Mouse (Mus musculus) gastrocnemius, postnatal 36 days (tissue): ENCODE measurements around the gene Psmd11. TPM values are rescaled to one million over a fixed set of nuclear protein-coding genes. Genes with fewer than 3 reads are reported as not detected.

Experiments used
- DNase-seq, 2 experiments: peaks; one replicate each; pipeline ENCODE4 v3.0.0; 2022
- intact Hi-C: fragments of 180-260 bp; cut with DNase I; formaldehyde crosslinking; loops from one replicate; pipeline ENCODE4 v1.15.1; 2025
- total RNA-seq, 2 experiments: library from RNA; stranded (reverse); gene quantifications; 2 replicates each; pipeline ENCODE4 v1.2.3; 2021

Psmd11 gene
- total RNA-seq, 2 experiments from 2014 or later = 125 to 138 TPM

- intact Hi-C loops = loop anchor here (5.0 kb wide), 1 partner anchor 193 kb away; no protein-coding TSS in a partner anchor
- no peak for DNase-seq
These were observed 50.4 kb downstream of the Psmd11 start for GRCm38 (mm10) chr11:80478694-80479412.

DNA sequence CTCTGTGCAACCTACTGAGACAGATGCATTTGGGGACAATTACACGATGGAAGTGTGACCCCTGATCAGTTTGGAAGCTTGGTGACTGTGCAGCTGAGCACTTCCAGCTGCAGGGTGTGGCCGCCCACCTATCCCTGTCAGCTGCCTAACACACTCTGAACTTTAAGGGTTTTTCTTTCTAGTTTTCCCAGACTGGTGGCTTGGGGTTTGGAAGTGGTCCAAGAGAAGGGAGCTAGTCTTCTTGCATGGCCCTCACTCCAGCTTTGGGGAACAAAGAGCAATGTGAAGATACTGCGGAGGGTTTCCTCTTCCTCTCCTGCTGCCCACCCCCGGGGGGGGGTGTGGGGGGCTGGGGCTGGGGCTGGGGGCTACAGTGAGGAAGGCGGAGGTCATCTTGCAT is 51.0 kb downstream of the Psmd11 start:
- no peak for DNase-seq
- intact Hi-C loops = loop anchor here (5.0 kb wide), 1 partner anchor 193 kb away; no protein-coding TSS in a partner anchor

DNA sequence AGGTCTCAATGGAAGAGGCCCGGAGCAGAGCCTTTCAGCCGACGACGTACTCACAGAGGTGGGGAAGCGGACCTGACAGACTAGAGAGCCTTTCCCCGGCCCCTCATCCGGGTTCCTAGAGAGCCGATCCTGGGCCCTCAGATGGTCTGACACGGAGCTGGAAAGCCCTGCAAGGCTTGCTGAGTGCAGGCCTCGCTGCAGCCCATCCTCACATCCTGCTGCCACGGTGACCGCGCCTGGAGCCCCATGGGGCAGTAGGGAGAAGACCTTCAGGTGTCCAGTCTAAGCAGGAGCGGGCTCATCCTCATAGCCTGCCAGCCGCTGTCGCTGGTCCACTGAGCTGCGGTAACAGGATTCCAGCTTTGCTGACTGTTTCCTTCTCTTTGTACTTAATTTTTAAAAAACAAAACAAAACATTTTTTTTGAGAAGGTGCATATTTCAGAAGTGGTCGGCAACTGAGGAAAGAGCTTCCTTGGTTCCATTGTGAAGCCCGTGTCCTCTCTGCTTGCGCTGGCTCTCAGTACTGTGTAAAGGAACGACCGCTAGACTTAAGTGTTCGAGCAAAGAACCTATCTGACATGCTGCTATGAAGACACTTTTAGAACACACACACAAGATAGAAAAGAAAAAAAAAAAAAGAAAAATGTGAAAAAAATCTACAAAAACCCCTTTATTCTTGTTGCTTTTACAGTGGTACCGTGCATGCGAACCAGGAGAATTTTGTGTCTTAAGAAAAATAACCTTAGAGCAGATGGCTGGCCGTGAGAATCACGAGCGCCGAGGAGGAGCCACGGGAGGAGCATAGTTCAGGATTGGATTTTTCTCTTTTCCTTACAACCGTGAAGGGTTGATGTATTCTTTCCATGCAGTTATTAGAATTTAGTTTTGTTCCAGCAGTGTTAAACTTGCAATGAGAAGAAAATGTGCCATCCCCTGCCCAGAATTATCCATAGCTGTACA is 51.8 kb downstream of the Psmd11 start:
- intact Hi-C loops = loop anchor here (5.0 kb wide), 2 partner anchors 127 to 192 kb away; no protein-coding TSS in a partner anchor
- no peak for DNase-seq

DNA sequence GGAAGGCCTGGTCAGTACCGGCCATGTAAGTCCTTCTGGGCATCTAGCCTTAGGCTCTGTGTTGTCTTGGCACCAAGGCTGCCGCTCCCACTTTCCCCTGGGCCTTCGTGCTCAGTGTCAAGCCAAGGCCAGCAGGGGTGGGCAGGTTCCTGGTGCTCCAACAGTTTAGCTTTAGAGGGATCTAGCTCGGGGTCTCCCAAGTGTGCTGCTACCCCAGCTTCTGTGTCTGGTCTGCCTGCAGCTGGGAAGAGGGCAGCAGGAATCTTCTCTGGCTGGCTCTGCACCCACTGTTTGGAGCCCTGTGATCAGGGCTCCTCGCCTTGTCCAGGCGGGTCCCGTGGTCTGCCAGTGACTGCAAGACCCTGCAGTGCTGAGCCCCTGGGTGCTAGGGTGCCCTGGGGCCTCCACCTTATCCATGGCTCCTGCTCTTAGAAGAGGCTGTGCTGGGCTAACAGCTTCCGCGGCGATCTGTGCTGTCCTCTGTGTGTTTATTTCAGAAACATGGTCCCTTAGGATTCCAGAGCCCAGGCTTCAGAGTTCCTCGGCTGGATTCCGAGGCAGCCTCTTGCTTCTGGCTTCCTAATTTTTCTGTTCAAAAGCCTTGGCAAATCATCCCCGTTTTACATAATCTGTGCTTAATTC is 53.1 kb downstream of the Psmd11 start:
- no peak for DNase-seq
- intact Hi-C loops = loop anchor here (5.0 kb wide), 1 partner anchor 126 kb away; no protein-coding TSS in a partner anchor

DNA sequence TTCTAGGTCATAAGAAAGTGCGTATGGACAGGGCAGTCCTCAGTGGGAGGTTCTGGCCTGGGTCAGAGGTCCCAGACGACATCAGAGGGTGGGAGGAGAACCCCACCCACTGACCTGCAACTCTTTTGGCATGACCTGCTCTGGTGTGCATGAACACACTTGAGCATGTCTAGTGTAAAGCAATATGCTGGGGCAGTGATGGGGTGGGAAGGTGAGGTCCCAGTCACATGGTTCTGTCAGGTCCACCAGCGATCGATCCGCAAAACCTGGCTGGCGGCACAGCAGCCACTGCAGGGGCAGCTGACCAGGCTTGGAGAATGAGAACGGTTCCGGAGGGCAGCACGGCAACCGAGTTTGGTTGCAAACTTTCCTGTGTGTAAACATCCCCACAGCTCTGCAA is 53.9 kb downstream of the Psmd11 start:
- DNase-seq = no peak
- intact Hi-C loops = loop anchor here (5.0 kb wide), 1 partner anchor 125 kb away; no protein-coding TSS in a partner anchor

DNA sequence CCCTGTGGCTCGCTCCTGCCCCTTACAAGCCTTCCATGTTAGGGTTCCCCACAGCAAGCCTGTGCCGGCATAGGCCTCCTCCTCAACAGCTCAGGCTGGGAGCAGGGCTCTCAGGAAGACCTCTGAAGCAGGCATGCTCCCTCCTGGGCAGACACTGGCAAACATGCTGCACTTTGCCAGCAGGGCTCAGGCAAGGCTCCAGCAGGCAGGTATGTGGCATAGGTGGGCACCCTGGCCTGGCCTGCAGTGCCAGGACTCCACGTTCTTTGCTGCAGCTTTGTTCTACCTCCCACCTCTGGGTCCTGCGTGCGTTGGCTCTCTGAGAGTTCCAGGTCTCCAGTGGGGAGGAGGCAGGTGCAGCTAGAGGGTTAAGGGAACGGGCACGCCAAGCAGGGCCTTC is 54.5 kb downstream of the Psmd11 start:
- DNase-seq = no peak
- intact Hi-C loops = loop anchor here (5.0 kb wide), 1 partner anchor 124 kb away; no protein-coding TSS in a partner anchor

GRCm38 (mm10) chr11:80483536-80484067 is 55.2 kb downstream of the Psmd11 start:
- intact Hi-C loops = loop anchor here (5.0 kb wide), 1 partner anchor 124 kb away; no protein-coding TSS in a partner anchor
- no peak for DNase-seq

GRCm38 (mm10) chr11:80484191-80484791 is 55.9 kb downstream of the Psmd11 start:
- intact Hi-C loops = loop anchor here (5.0 kb wide), 1 partner anchor 123 kb away; no protein-coding TSS in a partner anchor
- DNase-seq = no peak

GRCm38 (mm10) chr11:80485120-80485551 is 56.7 kb downstream of the Psmd11 start:
- intact Hi-C loops = no loop called here
- no peak for DNase-seq

- intact Hi-C loops = no loop called here
These were observed 57.3 kb downstream of the Psmd11 start for GRCm38 (mm10) chr11:80485622-80486206.

DNA sequence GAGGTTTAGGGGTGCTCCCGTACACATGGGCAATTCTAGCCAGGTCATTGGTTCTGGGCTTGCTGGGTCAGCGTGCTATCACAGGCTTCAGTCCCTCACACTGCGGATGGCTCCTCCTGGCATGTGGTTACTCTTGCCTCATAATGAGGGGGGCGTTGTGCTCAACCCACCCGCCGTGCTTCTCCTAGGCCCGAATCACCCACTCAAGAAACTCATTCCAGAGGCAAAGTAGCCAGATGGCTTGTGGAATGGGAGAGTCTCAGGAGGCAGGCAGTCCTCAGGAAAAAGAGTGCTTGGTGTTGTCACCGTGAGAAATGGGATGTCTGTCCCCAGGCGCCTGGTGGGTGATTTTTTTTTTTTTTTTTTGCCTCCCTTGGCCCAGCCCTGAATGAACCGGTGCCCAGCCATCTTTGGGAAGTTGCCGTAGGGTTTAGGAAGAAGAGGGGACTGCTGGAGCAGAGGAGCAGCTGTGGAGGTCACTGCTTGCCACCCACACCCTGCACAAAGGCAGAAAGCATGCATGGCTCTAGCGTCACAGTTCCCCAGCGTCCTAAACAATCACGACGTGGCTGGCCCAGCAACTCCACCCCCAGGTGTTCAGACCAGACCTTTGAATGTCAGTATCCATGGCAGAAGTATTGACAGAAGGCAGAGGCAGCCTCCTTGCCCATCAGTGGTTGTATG is 59.6 kb downstream of the Psmd11 start:
- DNase-seq = no peak
- intact Hi-C loops = no loop called here

More at GRCm38 (mm10) chr11:80485622-80486206, 57.3 kb downstream of the Psmd11 start:
- no peak for DNase-seq

- no peak for DNase-seq
- intact Hi-C loops = no loop called here
These were observed 60.9 kb downstream of the Psmd11 start for GRCm38 (mm10) chr11:80489172-80489881.

- no peak for DNase-seq
- intact Hi-C loops = no loop called here
These were observed 61.4 kb downstream of the Psmd11 start for GRCm38 (mm10) chr11:80489882-80490196.

DNA sequence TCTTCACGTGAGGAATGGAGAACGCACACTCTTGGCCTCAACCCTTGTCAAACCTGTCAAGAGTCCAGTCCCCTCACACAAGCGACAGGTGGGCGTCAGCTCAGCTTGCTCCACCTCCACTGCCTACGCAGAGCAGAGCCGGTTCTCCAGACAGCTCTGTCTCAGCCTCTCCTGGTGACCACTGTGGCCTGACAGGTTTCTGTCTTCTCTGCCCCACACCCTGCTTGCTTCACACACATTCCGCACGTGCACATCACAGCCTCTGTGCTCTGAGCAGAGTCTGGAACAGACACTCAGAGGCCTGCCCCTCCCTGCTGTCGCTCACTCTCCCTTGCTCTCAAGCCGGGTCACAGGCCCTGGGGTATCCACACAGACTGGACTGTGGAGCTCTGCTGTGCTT is 62.4 kb downstream of the Psmd11 start:
- intact Hi-C loops = no loop called here
- DNase-seq = no peak

DNA sequence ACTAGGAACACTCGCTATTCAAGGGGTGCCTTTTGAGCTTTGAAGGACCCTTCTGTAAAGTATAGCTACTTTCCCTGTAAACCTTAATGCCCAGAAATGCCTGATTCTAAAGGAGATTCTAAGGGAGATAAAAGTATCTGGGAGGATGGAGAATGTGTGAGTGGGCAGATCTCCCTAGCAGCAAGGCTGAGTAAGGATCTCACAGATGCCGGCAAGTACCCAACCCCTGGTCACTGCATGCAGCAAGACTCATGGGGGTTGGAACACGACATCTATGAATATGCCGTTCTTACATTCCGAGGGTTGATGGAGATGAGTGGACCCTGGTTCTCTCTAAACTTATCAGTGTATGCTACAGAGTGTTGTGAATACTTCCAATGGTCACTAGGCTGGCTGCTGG is 64.8 kb downstream of the Psmd11 start:
- intact Hi-C loops = no loop called here
- no peak for DNase-seq

GRCm38 (mm10) chr11:80494852-80495251 is 66.4 kb downstream of the Psmd11 start:
- intact Hi-C loops = no loop called here
- no peak for DNase-seq

GRCm38 (mm10) chr11:80495972-80496371 is 67.6 kb downstream of the Psmd11 start:
- no peak for DNase-seq
- intact Hi-C loops = no loop called here

GRCm38 (mm10) chr11:80496640-80497039 is 68.2 kb downstream of the Psmd11 start:
- intact Hi-C loops = no loop called here
- DNase-seq = no peak
